Mouse (Mus musculus) liver, embryonic 11.5 days (tissue): ENCODE measurements around the gene Zfp579. TPM values are rescaled to one million over a fixed set of nuclear protein-coding genes. Genes with fewer than 3 reads are reported as not detected.
"Not testable (repeated sequence)": the region's sequence is repeated elsewhere in the genome, so short reads cannot be mapped to it uniquely, and the experiment has no call there.

ENCODE experiments used
- ATAC-seq: fragments of 200-750 bp; cut with Nextera tagmentation; replicated peaks from 2 replicates; pipeline ENCODE4 v1.8.0; 2017; ENCODE audit warnings: moderate number of reproducible peaks, mild to moderate bottlenecking, moderate TSS enrichment, moderate library complexity; ENCODE audit not compliant: low FRiP score
- DNase-seq: peaks from one replicate; pipeline ENCODE4 v3.0.0-alpha.2; 2017; ENCODE audit warnings: low spot score
- H3K27ac ChIP-seq: fragments of 300-500 bp; sonication (generic); 2 replicates; pipeline ENCODE4 v1.5.1; 2014; ENCODE audit warnings: mild to moderate bottlenecking, low read depth, low read length, control low read depth
- H3K27me3 ChIP-seq: fragments of 300-500 bp; sonication (generic); replicated peaks from 2 replicates; pipeline ENCODE4 v1.6.1; 2014; ENCODE audit warnings: low read length, mixed read lengths; ENCODE audit not compliant: control insufficient read depth, insufficient read depth
- H3K36me3 ChIP-seq: fragments of 300-500 bp; sonication (generic); 2 replicates; pipeline ENCODE4 v1.6.1; 2014; ENCODE audit warnings: mild to moderate bottlenecking, low read length, moderate library complexity, mixed read lengths; ENCODE audit not compliant: control insufficient read depth, insufficient read depth
- H3K4me1 ChIP-seq: fragments of 300-500 bp; sonication (generic); replicated peaks from 2 replicates; pipeline ENCODE4 v1.6.1; 2014; ENCODE audit warnings: low read length, mixed read lengths; ENCODE audit not compliant: control insufficient read depth, insufficient read depth
- H3K4me2 ChIP-seq: fragments of 300-500 bp; sonication (generic); 2 replicates; pipeline ENCODE4 v1.6.1; 2014; ENCODE audit warnings: mild to moderate bottlenecking, control low read depth, moderate library complexity
- H3K4me3 ChIP-seq: fragments of 300-500 bp; sonication (generic); 2 replicates; pipeline ENCODE4 v1.5.1; 2014; ENCODE audit warnings: low read depth, low read length, control low read depth
- H3K9ac ChIP-seq: fragments of 300-500 bp; sonication (generic); 2 replicates; pipeline ENCODE4 v1.6.1; 2014; ENCODE audit warnings: low read depth, low read length, control low read depth
- H3K9me3 ChIP-seq: fragments of 300-500 bp; sonication (generic); 2 replicates; pipeline ENCODE4 v1.6.1; 2016; ENCODE audit warnings: low read length, inconsistent platforms, mixed read lengths; ENCODE audit not compliant: control insufficient read depth
- WGBS: fragments of 180-500 bp; shearing (Covaris S2); extraction: QIAGEN DNeasy Blood & Tissue Kit; methylation state at CpG from one replicate; pipeline ENCODE4 v1.1.7; 2014; 5-methylcytosine and 5-hydroxymethylcytosine counted together
- polyA plus RNA-seq: library from polyadenylated mRNA; unstranded; fragments of >200 nt; fragmentation: Nextera tagmentation; extraction: Ambion mirVana; gene quantifications from 2 replicates; pipeline ENCODE4 v1.2.1, GENCODE M21; 2014

The Zfp579 gene
- polyA plus RNA-seq, 1 experiment from 2014 or later: 16.8 TPM

DNA sequence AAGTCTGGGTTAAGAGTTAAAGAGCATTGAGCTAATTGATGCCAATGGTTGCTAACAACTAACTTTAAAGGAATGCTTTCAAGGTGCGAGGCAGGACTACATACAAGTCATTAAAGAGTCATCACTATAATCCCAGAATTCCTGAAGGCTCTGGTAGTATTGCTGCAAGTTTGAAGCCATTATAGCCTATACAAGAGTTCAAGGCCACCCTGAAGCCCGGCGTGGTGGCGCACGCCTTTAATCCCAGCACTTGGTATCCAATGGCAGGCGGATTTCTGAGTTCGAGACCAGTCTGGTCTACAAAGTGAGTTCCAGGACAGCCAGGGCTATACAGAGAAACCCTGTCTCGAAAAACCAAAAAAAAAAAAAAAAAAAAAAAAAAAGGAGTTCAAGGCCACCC is 23.6 kb upstream of the Zfp579 start:
- not testable (repeated sequence) for H3K27me3 ChIP-seq, H3K9me3 ChIP-seq, ATAC-seq, DNase-seq
- 26% methylated on average over 8 of the region's 8 CpGs for WGBS
- peak overlapping the region; percentile 87 for H3K4me3 ChIP-seq
- H3K4me2 ChIP-seq: peak overlapping the region; percentile 78
- H3K36me3 ChIP-seq: peaks cover 17% of the 10 kb centered on the region; the same call in 1 of the 2 replicates
- peak overlapping the region; percentile 93 for H3K9ac ChIP-seq
- peaks cover 20% of the 10 kb centered on the region for H3K4me1 ChIP-seq
- peak overlapping the region; percentile 98 for H3K27ac ChIP-seq

- no peak overlapping the region for H3K4me3 ChIP-seq
- H3K9ac ChIP-seq: no peak overlapping the region
- ATAC-seq (no peak), DNase-seq (no peak)
- 96% methylated on average over 21 of the region's 21 CpGs for WGBS
- no peaks in the 10 kb centered on the region for H3K9me3 ChIP-seq
- no peak overlapping the region for H3K4me2 ChIP-seq
- H3K27ac ChIP-seq: no peak overlapping the region
- peaks cover 13% of the 10 kb centered on the region; the same call in 1 of the 2 replicates for H3K36me3 ChIP-seq
- peaks cover 25% of the 10 kb centered on the region for H3K4me1 ChIP-seq
- H3K27me3 ChIP-seq: no peaks in the 10 kb centered on the region
These were observed 22.0 kb upstream of the Zfp579 start for GRCm38 (mm10) chr7:5017931-5018330.

GRCm38 (mm10) chr7:5017352-5017751 is 21.4 kb upstream of the Zfp579 start:
- ATAC-seq: no peak
- peaks cover 25% of the 10 kb centered on the region for H3K4me1 ChIP-seq

DNA sequence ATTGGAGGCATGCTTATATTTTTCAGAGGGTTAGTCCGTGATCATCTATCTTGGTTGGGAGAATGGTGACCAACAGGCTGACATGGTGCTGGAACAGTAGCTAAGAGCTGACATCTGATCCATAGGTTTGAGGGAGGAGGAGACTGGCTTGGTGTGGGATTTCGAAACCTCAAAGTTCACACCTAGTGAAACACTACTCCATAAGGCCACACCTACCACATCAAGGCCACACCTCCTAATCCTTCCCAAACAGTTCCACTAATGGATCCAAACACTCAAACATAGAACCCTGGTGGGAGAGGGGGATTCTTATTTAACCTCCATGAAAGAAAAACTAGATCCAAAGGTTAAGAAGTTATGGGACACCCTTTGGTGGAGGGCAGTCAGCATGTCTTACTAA is 21.0 kb upstream of the Zfp579 start:
- WGBS: 94% methylated on average over 2 of the region's 2 CpGs
- no peak for DNase-seq
- H3K4me1 ChIP-seq: peaks cover 25% of the 10 kb centered on the region

More at GRCm38 (mm10) chr7:5017352-5017751, 21.4 kb upstream of the Zfp579 start:
- H3K36me3 ChIP-seq: peaks cover 16% of the 10 kb centered on the region
- no peak overlapping the region for H3K9ac ChIP-seq
- H3K4me3 ChIP-seq: no peak overlapping the region
- H3K27ac ChIP-seq: no peak overlapping the region
- no peaks in the 10 kb centered on the region for H3K9me3 ChIP-seq
- no peak for DNase-seq
- 91% methylated on average over 16 of the region's 16 CpGs for WGBS
- H3K27me3 ChIP-seq: no peaks in the 10 kb centered on the region
- H3K4me2 ChIP-seq: no peak overlapping the region

GRCm38 (mm10) chr7:5016057-5016456 is 20.1 kb upstream of the Zfp579 start:
- ATAC-seq: no peak
- Histone ChIP-seq H3K4me1 (peaks cover 21% of the 10 kb centered on the region), H3K9ac (peak overlapping the region; percentile 93), H3K4me2 (peak overlapping the region; percentile 90), H3K27ac (peak overlapping the region; percentile 99), H3K4me3 (peak overlapping the region; percentile 75), H3K27me3 (no peaks in the 10 kb centered on the region), H3K9me3 (no peaks in the 10 kb centered on the region), H3K36me3 (peaks cover 26% of the 10 kb centered on the region)
- DNase-seq: no peak
- 53% methylated on average over 3 of the region's 3 CpGs for WGBS

More for the DNA sequence above, 21.0 kb upstream of the Zfp579 start:
- H3K27ac ChIP-seq: no peak overlapping the region
- H3K9me3 ChIP-seq: no peaks in the 10 kb centered on the region
- H3K27me3 ChIP-seq: no peaks in the 10 kb centered on the region
- no peak for ATAC-seq
- H3K4me2 ChIP-seq: no peak overlapping the region
- no peak overlapping the region for H3K9ac ChIP-seq
- peaks cover 17% of the 10 kb centered on the region for H3K36me3 ChIP-seq
- H3K4me3 ChIP-seq: no peak overlapping the region

GRCm38 (mm10) chr7:5015118-5016001 is 19.4 kb upstream of the Zfp579 start, which contains the start of gene Gm44973:
Gene Gm44973 (plus strand): TSS chr7:5015496.
- ATAC-seq (peak; percentile 77), DNase-seq (peak; percentile 97)
- peaks cover 19% of the 10 kb centered on the region for H3K4me1 ChIP-seq
- peak within 1 kb of the TSS; percentile 90 for H3K4me2 ChIP-seq
- H3K27ac ChIP-seq: peak within 1 kb of the TSS; percentile 99
- H3K4me3 ChIP-seq: peak within 1 kb of the TSS; percentile 75
- H3K27me3 ChIP-seq: no peaks in the 10 kb centered on the region
- peak within 1 kb of the TSS; percentile 93 for H3K9ac ChIP-seq
- under 1% methylated on average over 63 of the region's 76 CpGs for WGBS
- H3K9me3 ChIP-seq: no peaks in the 10 kb centered on the region
- H3K36me3 ChIP-seq: peaks cover 32% of the 10 kb centered on the region

DNA sequence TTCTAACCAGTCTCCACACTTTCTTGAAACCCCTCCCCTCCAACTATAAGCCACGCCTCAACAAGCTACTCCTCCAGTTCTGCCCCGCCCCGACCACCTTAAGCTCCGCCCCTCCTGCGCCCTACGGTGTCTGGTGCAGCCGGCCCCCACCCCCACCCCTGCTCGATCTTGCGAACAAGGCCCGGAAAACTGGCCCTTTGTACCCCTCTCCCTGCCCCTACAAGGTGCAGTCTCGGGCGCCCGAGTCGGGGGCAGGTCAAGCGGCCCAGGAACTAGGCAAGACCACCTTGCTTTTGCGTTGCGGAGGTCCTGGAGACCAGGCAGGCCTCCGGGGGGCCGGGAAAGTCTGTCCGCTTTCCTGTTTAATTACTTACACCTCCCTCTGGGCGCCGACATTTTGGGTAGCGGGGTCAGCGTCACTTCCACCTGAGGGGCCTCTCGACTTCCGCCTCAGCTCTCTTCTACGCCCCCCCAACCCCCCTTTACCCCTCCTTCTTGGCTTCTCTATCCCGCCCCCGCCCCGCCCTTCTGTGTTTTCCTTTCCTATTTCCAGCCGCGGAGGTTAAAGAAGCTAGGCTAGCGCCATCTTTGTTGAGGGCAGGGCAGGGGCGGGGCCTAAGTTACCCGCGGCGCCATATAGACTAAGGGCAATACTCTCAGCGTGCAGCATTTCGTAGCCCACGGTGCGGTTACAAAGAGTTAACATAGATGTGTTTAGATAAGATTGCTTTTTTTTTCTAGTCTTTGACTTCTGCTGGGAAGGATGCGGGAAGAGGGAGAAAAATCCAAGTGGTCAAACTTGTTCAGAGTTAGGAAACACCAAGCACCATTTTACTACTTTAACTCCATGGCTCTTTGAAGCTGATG is 18.5 kb upstream of the Zfp579 start, which contains the start of the genes Zfp524 and Fiz1:
TSS of gene Zfp524 (plus strand) at position 165 of the 867 bp plus-strand sequence.
TSS of gene Fiz1 (minus strand) at position 447 of the 867 bp plus-strand sequence.
- Histone ChIP-seq H3K27ac (peak within 1 kb of the TSS; percentile 99), H3K4me3 (peak within 1 kb of the TSS; percentile 75), H3K9ac (peak within 1 kb of the TSS; percentile 93), H3K9me3 (no peaks in the 10 kb centered on the region), H3K27me3 (no peaks in the 10 kb centered on the region), H3K4me1 (peaks cover 17% of the 10 kb centered on the region), H3K36me3 (peaks cover 40% of the 10 kb centered on the region), H3K4me2 (peak within 1 kb of the TSS; percentile 90)
- DNase-seq: peak; percentile 94
- peak; percentile 79 for ATAC-seq
- under 1% methylated on average over 42 of the region's 42 CpGs for WGBS
